Mouse (Mus musculus): ENCODE measurements around the gene Man2b2. TPM values are rescaled to one million over a fixed set of nuclear protein-coding genes. Genes with fewer than 3 reads are reported as not detected.

The Man2b2 gene
- total RNA-seq, 2 experiments from 2014 or later: 3.8 to 14.3 TPM

- no peak for ATAC-seq (replicated peaks; ENCODE audit: low FRiP score, poor library complexity, severe bottlenecking)
Measured at GRCm38 (mm10) chr5:36839602-36840001, 9.1 kb upstream of the Man2b2 start.

- no peak for ATAC-seq (replicated peaks; ENCODE audit: low FRiP score, poor library complexity, severe bottlenecking)
Measured at GRCm38 (mm10) chr5:36839032-36839431, 8.6 kb upstream of the Man2b2 start.

- ATAC-seq (replicated peaks; ENCODE audit: low FRiP score, poor library complexity, severe bottlenecking): peak; percentile 73
Measured at GRCm38 (mm10) chr5:36835933-36836332, 5.5 kb upstream of the Man2b2 start.

- no peak for ATAC-seq (replicated peaks; ENCODE audit: low FRiP score, poor library complexity, severe bottlenecking)
Measured at GRCm38 (mm10) chr5:36831272-36831671, 819 bp upstream of the Man2b2 start.

- no peak for ATAC-seq (replicated peaks; ENCODE audit: low FRiP score, poor library complexity, severe bottlenecking)
Measured at GRCm38 (mm10) chr5:36829098-36829497, 1.4 kb downstream of the Man2b2 start.

GRCm38 (mm10) chr5:36822907-36823306 lies 7.5 kb downstream of the Man2b2 start:
- ATAC-seq (replicated peaks; ENCODE audit: low FRiP score, poor library complexity, severe bottlenecking): no peak

GRCm38 (mm10) chr5:36820142-36820541 lies 10.3 kb downstream of the Man2b2 start:
- peak; percentile 46; the same call in 1 of the 2 replicates for ATAC-seq (replicated peaks; ENCODE audit: low FRiP score, poor library complexity, severe bottlenecking)

GRCm38 (mm10) chr5:36819742-36820141 lies 10.7 kb downstream of the Man2b2 start:
- no peak for ATAC-seq (replicated peaks; ENCODE audit: low FRiP score, poor library complexity, severe bottlenecking)

GRCm38 (mm10) chr5:36817738-36818137 lies 12.7 kb downstream of the Man2b2 start:
- ATAC-seq (replicated peaks; ENCODE audit: low FRiP score, poor library complexity, severe bottlenecking): no peak

- no peak for ATAC-seq (replicated peaks; ENCODE audit: low FRiP score, poor library complexity, severe bottlenecking)
Measured at GRCm38 (mm10) chr5:36814554-36814953, 15.9 kb downstream of the Man2b2 start.

GRCm38 (mm10) chr5:36811413-36811812 lies 19.0 kb downstream of the Man2b2 start:
- 0 out of 2 replicates have a peak, but pooled peaks have one; percentile 49 for ATAC-seq (replicated peaks; ENCODE audit: low FRiP score, poor library complexity, severe bottlenecking)

GRCm38 (mm10) chr5:36810634-36811033 lies 19.8 kb downstream of the Man2b2 start:
- no peak for ATAC-seq (replicated peaks; ENCODE audit: low FRiP score, poor library complexity, severe bottlenecking)

GRCm38 (mm10) chr5:36809123-36809522 lies 21.3 kb downstream of the Man2b2 start:
- ATAC-seq (replicated peaks; ENCODE audit: low FRiP score, poor library complexity, severe bottlenecking): no peak

GRCm38 (mm10) chr5:36807106-36807505 lies 23.3 kb downstream of the Man2b2 start:
- ATAC-seq (replicated peaks; ENCODE audit: low FRiP score, poor library complexity, severe bottlenecking): no peak

GRCm38 (mm10) chr5:36797291-36797690 lies 33.2 kb downstream of the Man2b2 start:
- ATAC-seq (replicated peaks; ENCODE audit: low FRiP score, poor library complexity, severe bottlenecking): no peak

- peak; percentile 79 for ATAC-seq (replicated peaks; ENCODE audit: low FRiP score, poor library complexity, severe bottlenecking)
Measured at GRCm38 (mm10) chr5:36796296-36797014, 34.0 kb downstream of the Man2b2 start, which contains the start of gene Mrfap1. Gene Mrfap1, minus strand, starts transcription at chr5:36796772.

- ATAC-seq (replicated peaks; ENCODE audit: low FRiP score, poor library complexity, severe bottlenecking): peak; percentile 70
Measured at GRCm38 (mm10) chr5:36795647-36796295, 34.7 kb downstream of the Man2b2 start.

GRCm38 (mm10) chr5:36791861-36792260 lies 38.6 kb downstream of the Man2b2 start:
- no peak for ATAC-seq (replicated peaks; ENCODE audit: low FRiP score, poor library complexity, severe bottlenecking)

GRCm38 (mm10) chr5:36786052-36786451 lies 44.4 kb downstream of the Man2b2 start:
- ATAC-seq (replicated peaks; ENCODE audit: low FRiP score, poor library complexity, severe bottlenecking): 0 out of 2 replicates have a peak, but pooled peaks have one; percentile 14

- no peak for ATAC-seq (replicated peaks; ENCODE audit: low FRiP score, poor library complexity, severe bottlenecking)
Measured at GRCm38 (mm10) chr5:36779512-36779911, 50.9 kb downstream of the Man2b2 start.

- ATAC-seq (replicated peaks; ENCODE audit: low FRiP score, poor library complexity, severe bottlenecking): no peak
Measured at GRCm38 (mm10) chr5:36778901-36779300, 51.6 kb downstream of the Man2b2 start.
